Mouse (Mus musculus): ENCODE measurements at regions not wholly inside any gene's neighbourhood (a gene's known extent, or its start where the extent isn't known, plus 50 kb on each side); places are given as distances from the start of the nearest gene placed in this dataset.

DNA sequence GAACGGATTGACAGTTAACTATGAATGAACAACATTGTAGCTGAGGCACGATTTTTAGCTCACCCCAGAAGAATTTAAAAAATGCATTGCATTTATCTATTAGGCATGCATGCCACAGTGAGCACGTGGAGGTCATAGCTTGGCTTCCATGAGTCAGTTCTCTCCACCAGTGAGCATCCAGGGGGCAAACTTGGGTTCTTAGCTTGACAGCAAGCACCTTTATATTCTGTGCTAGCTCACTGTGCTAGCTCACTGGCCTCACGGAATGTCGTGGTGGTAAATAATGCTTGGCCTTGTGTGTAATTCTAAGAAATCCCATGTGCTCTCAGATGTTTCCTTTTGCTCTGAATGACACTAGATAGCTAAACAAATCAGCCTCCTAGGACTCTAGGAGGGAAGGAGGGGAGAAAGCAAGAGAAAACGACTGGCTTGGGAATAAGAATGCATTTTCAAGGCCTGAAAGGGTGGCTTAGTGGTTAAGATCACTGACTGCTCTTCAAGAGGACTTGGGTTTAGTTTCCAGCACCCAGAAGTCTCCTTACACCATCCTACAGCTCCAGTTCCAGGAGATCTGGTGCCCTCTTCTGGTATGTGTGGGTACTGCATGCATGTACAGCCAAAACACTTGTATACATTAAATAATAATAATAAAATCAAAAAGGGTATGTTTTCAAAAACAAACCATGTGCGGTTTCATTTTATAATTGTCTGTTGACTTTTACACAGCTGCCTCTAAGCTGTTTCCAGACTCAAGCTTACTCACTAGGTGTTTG, 485.3 kb downstream of the Adam3 start:
- H3K27me3 ChIP-seq (ENCODE audit: insufficient read depth, low read length): no peaks in the 10 kb centered on the region
- peak; percentile 59 for TF ChIP-seq CTCF (IDR thresholded peaks at IDR 0.05)
- no peaks in the 10 kb centered on the region for H3K4me1 ChIP-seq (ENCODE audit: insufficient read depth, low read length)
- no peaks in the 10 kb centered on the region for H3K36me3 ChIP-seq (ENCODE audit: insufficient read depth, low read length)
- no peak overlapping the region for H3K4me2 ChIP-seq (ENCODE audit: low read depth, low read length, poor library complexity, severe bottlenecking)
- no peaks in the 10 kb centered on the region for H3K9me3 ChIP-seq (ENCODE audit: low read length)
- no peak overlapping the region for H3K4me3 ChIP-seq (ENCODE audit: low read depth, low read length)
- H3K27ac ChIP-seq (ENCODE audit: low read depth, low read length): no peak overlapping the region
- WGBS: 88% methylated on average over 7 of the region's 7 CpGs
- no peak for ATAC-seq (ENCODE audit: low FRiP score)
- H3K9ac ChIP-seq (replicated peaks; ENCODE audit: low read length, poor library complexity, severe bottlenecking): no peak overlapping the region
- DNase-seq (ENCODE audit: low spot score): no peak

DNA sequence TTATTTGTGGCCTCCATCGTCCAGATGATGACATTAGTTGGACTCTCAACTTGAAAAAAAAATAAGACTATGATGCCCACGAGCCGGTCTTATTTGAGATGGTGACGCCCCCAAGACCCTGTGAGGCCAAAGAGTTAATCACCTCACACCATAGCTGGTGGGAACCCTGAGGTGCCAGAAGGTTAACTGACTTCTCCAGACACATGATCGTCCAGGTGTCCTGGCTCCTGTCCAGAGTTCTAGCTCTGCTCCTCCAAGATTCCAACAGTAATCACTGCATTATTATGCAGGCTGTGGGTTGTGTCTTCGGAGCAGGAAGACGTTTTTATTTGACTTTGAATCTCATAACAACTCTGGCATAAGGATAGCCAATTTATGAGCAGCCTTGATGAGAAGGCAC, 490.7 kb downstream of the Adam3 start:
- 76% methylated on average over 7 of the region's 7 CpGs for WGBS
- no peaks in the 10 kb centered on the region for H3K36me3 ChIP-seq (ENCODE audit: insufficient read depth, low read length)
- H3K4me2 ChIP-seq (ENCODE audit: low read depth, low read length, poor library complexity, severe bottlenecking): no peak overlapping the region
- no peaks in the 10 kb centered on the region for H3K9me3 ChIP-seq (ENCODE audit: low read length)
- H3K4me3 ChIP-seq (ENCODE audit: low read depth, low read length): no peak overlapping the region
- DNase-seq (ENCODE audit: low spot score) (no peak), ATAC-seq (ENCODE audit: low FRiP score) (no peak)
- H3K27me3 ChIP-seq (ENCODE audit: insufficient read depth, low read length): no peaks in the 10 kb centered on the region
- H3K4me1 ChIP-seq (ENCODE audit: insufficient read depth, low read length): no peaks in the 10 kb centered on the region
- no peak overlapping the region for H3K27ac ChIP-seq (ENCODE audit: low read depth, low read length)
- no peak for TF ChIP-seq CTCF (IDR thresholded peaks at IDR 0.05)
- H3K9ac ChIP-seq (replicated peaks; ENCODE audit: low read length, poor library complexity, severe bottlenecking): no peak overlapping the region

DNA sequence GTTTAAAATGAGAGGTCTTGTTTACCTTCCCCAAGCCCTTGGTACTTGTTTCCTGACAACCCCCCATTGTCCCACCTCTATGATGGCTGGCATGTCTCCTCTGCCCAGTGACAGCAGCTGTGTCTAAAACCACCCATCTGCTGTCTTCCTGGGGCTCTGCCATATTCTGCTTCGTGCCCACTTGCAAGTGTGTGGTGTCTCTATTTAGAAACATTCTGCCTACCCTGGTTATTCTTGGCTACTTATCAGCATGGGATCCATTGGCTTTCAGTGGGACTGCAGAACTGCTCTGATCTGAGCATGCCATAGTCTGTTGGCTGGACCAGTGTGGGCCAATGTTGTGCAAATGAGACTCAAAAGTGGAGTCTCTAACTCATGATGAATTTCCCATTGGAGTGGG, 497.5 kb downstream of the Adam3 start:
- TF ChIP-seq CTCF (IDR thresholded peaks at IDR 0.05): no peak
- Histone ChIP-seq H3K27me3 (ENCODE audit: insufficient read depth, low read length) (no peaks in the 10 kb centered on the region), H3K9ac (replicated peaks; ENCODE audit: low read length, poor library complexity, severe bottlenecking) (no peak overlapping the region), H3K4me3 (ENCODE audit: low read depth, low read length) (no peak overlapping the region), H3K4me1 (ENCODE audit: insufficient read depth, low read length) (no peaks in the 10 kb centered on the region), H3K27ac (ENCODE audit: low read depth, low read length) (no peak overlapping the region), H3K4me2 (ENCODE audit: low read depth, low read length, poor library complexity, severe bottlenecking) (no peak overlapping the region), H3K9me3 (ENCODE audit: low read length) (no peaks in the 10 kb centered on the region), H3K36me3 (ENCODE audit: insufficient read depth, low read length) (no peaks in the 10 kb centered on the region)
- peak; percentile 38; the same call in 1 of the 2 replicates for ATAC-seq (ENCODE audit: low FRiP score)
- WGBS: 61% methylated on average over 1 of the region's 1 CpGs
- DNase-seq (ENCODE audit: low spot score): peak; percentile 54

DNA sequence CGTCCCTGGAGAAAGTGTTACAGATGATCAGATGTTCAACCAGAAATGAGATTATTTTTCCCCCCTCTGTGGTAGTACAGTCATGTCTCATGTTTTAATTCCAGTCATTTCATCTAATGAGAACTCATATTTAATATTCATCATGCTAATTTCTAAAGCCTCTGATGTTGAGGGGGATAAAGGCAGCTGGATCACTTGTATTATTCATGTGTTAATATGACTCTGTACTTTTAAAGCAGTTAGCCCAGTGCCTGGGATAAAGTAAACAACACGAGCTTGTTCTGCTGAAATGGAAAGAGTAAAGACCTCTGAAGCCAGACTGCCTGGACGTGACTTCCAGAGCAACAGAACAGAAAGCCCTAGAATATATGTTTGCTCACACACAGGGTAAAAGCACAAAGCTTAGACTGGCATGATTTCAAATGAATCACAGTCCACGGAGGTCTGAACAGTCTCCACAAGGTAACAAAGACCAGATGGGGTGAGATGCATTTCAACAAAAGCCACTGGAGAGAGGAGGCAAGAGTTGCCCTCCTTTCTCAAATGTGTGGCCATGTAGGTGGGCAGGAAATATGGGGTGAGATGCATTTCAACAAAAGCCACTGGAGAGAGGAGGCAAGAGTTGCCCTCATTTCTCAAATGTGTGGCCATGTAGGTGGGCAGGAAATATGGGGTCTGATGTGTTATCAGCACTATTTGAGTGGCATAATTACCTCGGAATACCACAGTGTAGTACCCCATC, 498.1 kb downstream of the Adam3 start:
- no peaks in the 10 kb centered on the region for H3K4me1 ChIP-seq (ENCODE audit: insufficient read depth, low read length)
- H3K4me3 ChIP-seq (ENCODE audit: low read depth, low read length): no peak overlapping the region
- no peaks in the 10 kb centered on the region for H3K9me3 ChIP-seq (ENCODE audit: low read length)
- WGBS: 51% methylated on average over 5 of the region's 5 CpGs
- ATAC-seq (ENCODE audit: low FRiP score): 0 out of 2 replicates have a peak, but pooled peaks have one; percentile 31
- TF ChIP-seq CTCF (IDR thresholded peaks at IDR 0.05): no peak
- H3K9ac ChIP-seq (replicated peaks; ENCODE audit: low read length, poor library complexity, severe bottlenecking): no peak overlapping the region
- H3K4me2 ChIP-seq (ENCODE audit: low read depth, low read length, poor library complexity, severe bottlenecking): no peak overlapping the region
- no peaks in the 10 kb centered on the region for H3K36me3 ChIP-seq (ENCODE audit: insufficient read depth, low read length)
- H3K27ac ChIP-seq (ENCODE audit: low read depth, low read length): no peak overlapping the region
- H3K27me3 ChIP-seq (ENCODE audit: insufficient read depth, low read length): no peaks in the 10 kb centered on the region
- DNase-seq (ENCODE audit: low spot score): no peak

DNA sequence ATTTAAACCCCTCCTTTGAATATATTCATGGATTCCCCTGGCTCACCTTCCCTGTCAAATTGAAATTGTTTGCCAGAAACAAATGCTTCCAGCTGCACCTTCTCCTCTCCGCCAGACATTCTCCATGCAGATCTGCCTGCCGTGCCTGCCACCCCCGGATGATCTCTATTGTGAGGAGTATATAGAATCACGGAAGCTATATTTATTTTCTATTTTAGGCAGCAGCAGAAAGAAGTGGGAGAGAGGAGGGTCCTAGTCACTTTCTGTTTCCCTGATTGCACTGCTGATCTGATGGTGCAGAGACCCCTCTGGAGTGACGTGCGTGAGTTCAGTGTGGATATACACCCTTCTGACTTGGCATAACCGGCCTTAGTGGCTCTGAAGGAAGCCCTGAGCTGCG, 505.4 kb downstream of the Adam3 start:
- no peak for DNase-seq (ENCODE audit: low spot score)
- no peak for ATAC-seq (ENCODE audit: low FRiP score)
- H3K4me2 ChIP-seq (ENCODE audit: low read depth, low read length, poor library complexity, severe bottlenecking): 0 out of 2 replicates have a peak overlapping the region, but pooled peaks have one; percentile 9

DNA sequence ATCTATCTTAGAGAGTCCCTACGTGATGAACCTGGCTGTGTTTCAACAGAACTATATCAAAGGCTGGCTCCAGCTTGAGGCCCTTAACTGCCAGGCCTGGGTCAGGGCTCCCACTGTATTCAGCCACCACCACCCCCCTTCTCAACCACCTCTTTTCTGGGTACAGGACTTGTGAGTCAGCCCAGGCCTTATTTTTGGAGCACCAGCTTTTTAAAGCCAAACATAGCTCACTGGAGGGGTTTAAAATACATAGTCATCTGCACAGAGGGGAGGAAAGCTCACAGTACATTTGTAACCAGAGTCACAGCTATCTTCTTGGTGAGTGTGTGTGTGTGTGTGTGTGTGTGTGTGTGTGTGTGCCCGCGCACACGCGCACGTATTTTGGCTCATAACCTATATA, 509.0 kb downstream of the Adam3 start:
- Histone ChIP-seq H3K4me1 (ENCODE audit: insufficient read depth, low read length) (no peaks in the 10 kb centered on the region), H3K9me3 (ENCODE audit: low read length) (no peaks in the 10 kb centered on the region), H3K27ac (ENCODE audit: low read depth, low read length) (no peak overlapping the region), H3K27me3 (ENCODE audit: insufficient read depth, low read length) (no peaks in the 10 kb centered on the region), H3K36me3 (ENCODE audit: insufficient read depth, low read length) (no peaks in the 10 kb centered on the region), H3K4me3 (ENCODE audit: low read depth, low read length) (no peak overlapping the region), H3K4me2 (ENCODE audit: low read depth, low read length, poor library complexity, severe bottlenecking) (no peak overlapping the region), H3K9ac (replicated peaks; ENCODE audit: low read length, poor library complexity, severe bottlenecking) (no peak overlapping the region)
- WGBS: 94% methylated on average over 6 of the region's 6 CpGs
- no peak for ATAC-seq (ENCODE audit: low FRiP score)
- no peak for TF ChIP-seq CTCF (IDR thresholded peaks at IDR 0.05)
- no peak for DNase-seq (ENCODE audit: low spot score)

More for the DNA sequence above, 505.4 kb downstream of the Adam3 start:
- H3K9ac ChIP-seq (replicated peaks; ENCODE audit: low read length, poor library complexity, severe bottlenecking): no peak overlapping the region
- no peaks in the 10 kb centered on the region for H3K36me3 ChIP-seq (ENCODE audit: insufficient read depth, low read length)
- no peaks in the 10 kb centered on the region for H3K9me3 ChIP-seq (ENCODE audit: low read length)
- H3K27me3 ChIP-seq (ENCODE audit: insufficient read depth, low read length): no peaks in the 10 kb centered on the region
- no peak overlapping the region for H3K4me3 ChIP-seq (ENCODE audit: low read depth, low read length)
- 45% methylated on average over 8 of the region's 8 CpGs for WGBS
- peak overlapping the region; percentile 32; the same call in 1 of the 2 replicates for H3K27ac ChIP-seq (ENCODE audit: low read depth, low read length)
- no peaks in the 10 kb centered on the region for H3K4me1 ChIP-seq (ENCODE audit: insufficient read depth, low read length)
- no peak for TF ChIP-seq CTCF (IDR thresholded peaks at IDR 0.05)
